Mouse (Mus musculus) embryonic facial prominence, embryonic 15.5 days (tissue): ENCODE measurements around the gene Wars. TPM values are rescaled to one million over a fixed set of nuclear protein-coding genes. Genes with fewer than 3 reads are reported as not detected.

Source experiments
- ATAC-seq: fragments of 200-750 bp; cut with Nextera tagmentation; 2 replicates; pipeline ENCODE4 v1.8.0; 2017; ENCODE audit warnings: low read depth, moderate TSS enrichment; ENCODE audit not compliant: insufficient number of reproducible peaks, low FRiP score, low TSS enrichment
- H3K27ac ChIP-seq: fragments of 300-500 bp; sonication (generic); replicated peaks from 2 replicates; pipeline ENCODE4 v1.5.1; 2015; ENCODE audit warnings: mild to moderate bottlenecking, inconsistent platforms
- H3K27me3 ChIP-seq: fragments of 300-500 bp; sonication (generic); 2 replicates; pipeline ENCODE4 v1.6.1; 2015; ENCODE audit warnings: inconsistent platforms
- H3K36me3 ChIP-seq: fragments of 300-500 bp; sonication (generic); 2 replicates; pipeline ENCODE4 v1.6.1; 2015; ENCODE audit warnings: mild to moderate bottlenecking, inconsistent platforms
- H3K4me1 ChIP-seq: fragments of 300-500 bp; sonication (generic); 2 replicates; pipeline ENCODE4 v1.6.1; 2015; ENCODE audit warnings: inconsistent platforms
- H3K4me2 ChIP-seq: fragments of 300-500 bp; sonication (generic); replicated peaks from 2 replicates; pipeline ENCODE4 v1.6.1; 2015; ENCODE audit warnings: mild to moderate bottlenecking, inconsistent platforms
- H3K4me3 ChIP-seq: fragments of 300-500 bp; sonication (generic); replicated peaks from 2 replicates; pipeline ENCODE4 v1.5.1; 2015; ENCODE audit warnings: mild to moderate bottlenecking, inconsistent platforms
- H3K9ac ChIP-seq: fragments of 300-500 bp; sonication (generic); 2 replicates; pipeline ENCODE4 v1.6.1; 2015; ENCODE audit warnings: inconsistent platforms
- H3K9me3 ChIP-seq: fragments of 300-500 bp; sonication (generic); replicated peaks from 2 replicates; pipeline ENCODE4 v1.6.1; 2016; ENCODE audit warnings: inconsistent platforms
- WGBS: fragments of 180-500 bp; shearing (Covaris S2); methylation state at CpG from one replicate; pipeline ENCODE4 v1.1.7; 2015; 5-methylcytosine and 5-hydroxymethylcytosine counted together
- microRNA counts: library from miRNA; unstranded; fragments of <30 nt; microRNA quantifications from one replicate; lab custom pipeline; 2016
- microRNA-seq: library from miRNA; unstranded; fragments of <30 nt; microRNA quantifications from one replicate; pipeline ENCODE4, GENCODE M21; 2016; ENCODE audit warnings: borderline number of aligned reads
- polyA plus RNA-seq: library from polyadenylated mRNA; unstranded; fragments of >200 nt; fragmentation: Nextera tagmentation; extraction: Ambion mirVana; gene quantifications from 2 replicates; pipeline ENCODE4 v1.2.1, GENCODE M21; 2015

The Wars gene
- polyA plus RNA-seq, 1 experiment from 2014 or later, result 65.8 TPM

GRCm38 (mm10) chr12:108824225-108824874 is 69.6 kb downstream of the Wars start:
- Histone ChIP-seq H3K4me3 (no peak overlapping the region), H3K36me3 (peaks cover 11% of the 10 kb centered on the region; the same call in 1 of the 2 replicates), H3K4me2 (no peak overlapping the region), H3K27ac (no peak overlapping the region), H3K27me3 (no peaks in the 10 kb centered on the region), H3K4me1 (peaks cover 18% of the 10 kb centered on the region), H3K9ac (no peak overlapping the region), H3K9me3 (no peaks in the 10 kb centered on the region)
- WGBS, result 71% methylated on average over 15 of the region's 15 CpGs
- no peak for ATAC-seq

DNA sequence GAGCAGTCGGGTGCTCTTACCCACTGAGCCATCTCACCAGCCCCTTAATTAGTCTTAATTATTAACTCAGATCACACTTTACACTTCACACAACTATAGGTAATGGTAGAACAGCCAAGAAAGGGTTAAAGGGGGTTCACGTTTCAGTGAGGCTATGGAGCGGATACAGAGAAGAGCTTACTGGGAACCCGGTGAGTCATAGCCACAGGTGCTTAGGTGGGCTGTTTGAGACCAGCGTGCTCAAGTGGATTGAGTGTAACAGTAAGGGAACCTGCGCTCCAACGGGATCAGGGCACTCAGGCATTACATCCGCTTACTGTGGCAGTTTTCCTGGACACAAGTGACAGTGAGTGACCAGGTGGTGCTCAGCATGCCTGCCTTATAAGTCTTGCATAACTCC is 70.9 kb downstream of the Wars start:
- 53% methylated on average over 8 of the region's 8 CpGs for WGBS
- ATAC-seq, result no peak
- peaks cover 18% of the 10 kb centered on the region for H3K4me1 ChIP-seq
- H3K4me3 ChIP-seq, result no peak overlapping the region
- H3K9ac ChIP-seq, result no peak overlapping the region
- no peaks in the 10 kb centered on the region for H3K27me3 ChIP-seq
- peaks cover 23% of the 10 kb centered on the region; the same call in 1 of the 2 replicates for H3K36me3 ChIP-seq
- no peak overlapping the region for H3K27ac ChIP-seq
- no peaks in the 10 kb centered on the region for H3K9me3 ChIP-seq
- no peak overlapping the region for H3K4me2 ChIP-seq

DNA sequence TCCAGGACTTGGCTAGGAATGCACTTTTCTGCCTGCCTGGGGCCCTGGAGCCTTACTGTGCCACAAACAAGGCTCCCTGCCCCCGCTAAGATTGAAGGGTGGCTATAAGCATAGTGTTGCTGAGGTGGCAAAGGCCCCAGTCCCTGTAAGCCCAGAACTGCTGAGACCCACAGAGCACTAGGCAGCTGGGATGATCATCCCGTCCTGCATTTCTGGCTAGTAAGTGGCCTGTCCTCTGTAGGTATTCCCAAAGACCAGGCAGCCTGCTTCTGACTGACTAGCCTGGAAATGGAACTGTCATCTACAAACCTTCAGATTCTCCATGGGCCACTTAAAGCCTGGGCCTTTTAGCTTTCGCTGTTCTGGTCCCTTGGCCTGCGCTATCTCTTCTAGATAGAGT is 73.5 kb downstream of the Wars start:
- H3K27me3 ChIP-seq, result no peaks in the 10 kb centered on the region
- H3K9me3 ChIP-seq, result no peaks in the 10 kb centered on the region
- no peak overlapping the region for H3K4me2 ChIP-seq
- H3K9ac ChIP-seq, result no peak overlapping the region
- H3K36me3 ChIP-seq, result peaks cover 30% of the 10 kb centered on the region
- peaks cover 15% of the 10 kb centered on the region for H3K4me1 ChIP-seq
- no peak overlapping the region for H3K27ac ChIP-seq
- no peak for ATAC-seq
- H3K4me3 ChIP-seq, result no peak overlapping the region
- 92% methylated on average over 4 of the region's 4 CpGs for WGBS

DNA sequence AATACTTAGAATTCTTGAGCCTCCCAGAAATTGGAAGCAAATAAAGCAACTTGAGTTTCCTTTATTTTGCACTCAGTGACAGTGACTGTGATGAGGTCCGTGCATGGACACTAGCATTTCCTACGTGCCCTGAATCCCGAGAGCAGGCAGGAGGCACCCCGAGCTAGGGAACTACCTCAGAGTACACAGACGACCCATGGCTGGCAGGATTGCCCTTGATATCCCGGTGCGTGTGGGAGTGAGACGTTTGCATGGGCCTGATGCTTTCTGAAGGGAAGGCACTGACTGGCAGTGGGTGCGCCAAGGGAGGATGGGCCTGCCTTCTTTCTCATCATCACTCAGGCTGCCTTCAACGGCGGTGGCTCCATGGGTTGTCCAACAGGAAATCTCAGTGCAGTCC is 77.4 kb downstream of the Wars start:
- Histone ChIP-seq H3K4me2 (no peak overlapping the region), H3K27me3 (no peaks in the 10 kb centered on the region), H3K4me1 (no peaks in the 10 kb centered on the region), H3K9me3 (no peaks in the 10 kb centered on the region), H3K9ac (no peak overlapping the region), H3K36me3 (peaks cover 39% of the 10 kb centered on the region), H3K4me3 (no peak overlapping the region), H3K27ac (no peak overlapping the region)
- WGBS, result 83% methylated on average over 11 of the region's 11 CpGs
- ATAC-seq, result no peak

DNA sequence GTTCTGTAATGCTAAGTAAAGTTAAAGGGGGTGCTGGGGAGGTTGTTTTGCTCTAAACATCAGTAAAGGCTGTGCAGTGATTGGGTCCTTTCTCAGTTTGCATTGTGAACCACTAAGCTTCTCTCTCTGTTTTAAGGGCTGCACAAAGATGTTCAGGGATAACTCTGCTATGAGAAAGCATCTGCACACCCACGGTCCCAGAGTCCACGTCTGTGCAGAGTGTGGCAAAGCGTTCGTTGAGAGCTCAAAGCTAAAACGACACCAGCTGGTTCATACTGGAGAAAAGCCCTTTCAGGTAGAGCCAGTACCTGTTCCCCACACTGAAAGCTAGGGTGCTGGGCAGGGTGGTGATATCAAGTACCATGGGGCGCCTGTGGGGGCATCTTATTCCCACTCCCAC is 79.5 kb downstream of the Wars start:
- 88% methylated on average over 6 of the region's 6 CpGs for WGBS

DNA sequence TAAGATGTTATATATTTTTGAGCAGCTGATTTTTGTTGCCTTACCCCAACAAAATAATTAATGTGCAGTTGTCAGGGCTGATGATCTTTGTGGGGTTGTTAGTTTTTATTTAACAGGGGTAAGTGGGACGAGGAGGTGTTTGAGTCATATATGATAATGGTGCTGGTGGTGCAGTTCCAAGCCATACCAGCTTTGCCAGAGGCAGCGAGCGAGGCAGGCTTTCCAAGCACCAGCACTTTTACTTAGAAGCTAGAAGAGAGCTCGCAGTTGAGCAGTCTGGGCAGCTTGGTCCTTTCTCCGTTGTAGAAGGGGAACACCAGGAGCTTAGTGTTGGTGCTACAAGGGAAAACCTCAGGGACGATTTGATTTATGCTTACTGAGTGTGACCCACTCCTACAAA is 81.5 kb downstream of the Wars start:
- Histone ChIP-seq H3K4me3 (no peak overlapping the region), H3K4me2 (no peak overlapping the region), H3K36me3 (peaks cover 37% of the 10 kb centered on the region), H3K27ac (no peak overlapping the region), H3K9ac (no peak overlapping the region), H3K4me1 (no peaks in the 10 kb centered on the region), H3K27me3 (no peaks in the 10 kb centered on the region), H3K9me3 (no peaks in the 10 kb centered on the region)
- ATAC-seq, result no peak
- WGBS, result 81% methylated on average over 6 of the region's 6 CpGs

More for the DNA sequence above, 79.5 kb downstream of the Wars start:
- no peaks in the 10 kb centered on the region for H3K9me3 ChIP-seq
- no peak overlapping the region for H3K4me2 ChIP-seq
- ATAC-seq, result no peak
- no peak overlapping the region for H3K9ac ChIP-seq
- no peak overlapping the region for H3K4me3 ChIP-seq
- H3K27me3 ChIP-seq, result no peaks in the 10 kb centered on the region
- peaks cover 40% of the 10 kb centered on the region for H3K36me3 ChIP-seq
- H3K27ac ChIP-seq, result no peak overlapping the region
- no peaks in the 10 kb centered on the region for H3K4me1 ChIP-seq

DNA sequence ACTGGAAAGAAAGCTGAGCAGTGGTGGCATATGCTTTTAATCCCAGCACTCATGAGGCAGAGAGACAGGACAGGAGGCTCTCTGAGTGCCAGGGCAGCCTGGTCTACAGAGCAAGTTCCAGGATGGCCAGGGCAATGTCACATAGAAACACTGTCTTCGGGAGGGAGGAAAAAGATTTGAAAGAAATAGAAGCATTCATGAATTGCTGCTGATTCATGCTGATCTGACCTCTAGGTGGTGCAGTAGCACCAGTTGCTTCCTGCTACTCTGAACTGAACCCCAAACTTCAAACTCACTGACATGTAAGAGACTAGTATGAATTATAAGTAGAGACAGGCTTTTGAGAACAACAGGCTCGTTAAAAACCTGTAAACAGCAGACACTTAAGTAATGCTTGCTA is 82.8 kb downstream of the Wars start:
- Histone ChIP-seq H3K4me2 (no peak overlapping the region), H3K9ac (no peak overlapping the region), H3K27ac (no peak overlapping the region), H3K36me3 (peaks cover 36% of the 10 kb centered on the region), H3K9me3 (no peaks in the 10 kb centered on the region), H3K4me1 (no peaks in the 10 kb centered on the region), H3K4me3 (no peak overlapping the region), H3K27me3 (no peaks in the 10 kb centered on the region)
- WGBS, result 49% methylated on average over 2 of the region's 2 CpGs
- no peak for ATAC-seq

GRCm38 (mm10) chr12:108810309-108810708 is 83.7 kb downstream of the Wars start:
- Histone ChIP-seq H3K27me3 (no peaks in the 10 kb centered on the region), H3K27ac (no peak overlapping the region), H3K9me3 (no peaks in the 10 kb centered on the region), H3K4me3 (no peak overlapping the region), H3K9ac (no peak overlapping the region), H3K4me2 (no peak overlapping the region), H3K36me3 (peaks cover 36% of the 10 kb centered on the region), H3K4me1 (no peaks in the 10 kb centered on the region)
- WGBS, result 87% methylated on average over 7 of the region's 7 CpGs
- ATAC-seq, result no peak

MicroRNAs encoded within 50 kb of the gene (microRNA counts, 519-probe panel; counts per million panel counts)
- not detected for microRNA mmu-miR-345-3p (lab: Ali Mortazavi, UCI)
- 2,517 counts per million, percentile 57 among the panel's probes with 10 or more counts for microRNA mmu-miR-345-5p (lab: Ali Mortazavi, UCI)

Small RNA genes within 50 kb of the gene (microRNA-seq; reads per million reads assigned to microRNA genes)
- 78.5 reads per million, percentile 51 among the genes with 10 or more reads in this experiment for gene Mir345

Other genes starting within 250 kb of the Wars start
- 1.2 and 1.9 TPM in 2 replicates for gene Degs2, start 191.9 kb downstream of the Wars start, polyA plus RNA-seq
- 16.0 and 16.5 TPM in 2 replicates for gene Yy1, start 101.2 kb downstream of the Wars start, polyA plus RNA-seq
- gene Slc25a29, start 58.3 kb downstream of the Wars start, polyA plus RNA-seq, result 11.3 and 11.7 TPM in 2 replicates
- gene Slc25a47, start 58.1 kb downstream of the Wars start, polyA plus RNA-seq, result 11.6 and 12.0 TPM in 2 replicates
- 7.1 and 9.9 TPM in 2 replicates for gene Wdr25, start 543 bp downstream of the Wars start, polyA plus RNA-seq
- 15.1 and 16.8 TPM in 2 replicates for gene Begain, start 174.0 kb upstream of the Wars start, polyA plus RNA-seq